Mouse (Mus musculus): ENCODE results near the gene Gm11077.

GRCm38 (mm10) chr6:140768180-140768579, 39.1 kb downstream of the Gm11077 start:
- no peak for TF ChIP-seq CTCF (IDR thresholded peaks at IDR 0.05; ENCODE audit: borderline replicate concordance, control insufficient read depth, extremely low read depth, insufficient read depth, low read length, poor library complexity)
- no peak for TF ChIP-seq POLR2A (IDR thresholded peaks at IDR 0.05; ENCODE audit: control insufficient read depth, extremely low read depth, insufficient read depth, low read length, poor library complexity)

Data from thymus, adult 2 months (tissue).